Mouse (Mus musculus): ENCODE measurements around the gene Rtl5. TPM values are rescaled to one million over a fixed set of nuclear protein-coding genes. Genes with fewer than 3 reads are reported as not detected.
A peak's percentile ranks its signal among the peaks of the same experiment; 100 is the strongest.

The Rtl5 gene
- total and polyA plus RNA-seq, 2 experiments = 0.74 to 0.97 TPM

DNA sequence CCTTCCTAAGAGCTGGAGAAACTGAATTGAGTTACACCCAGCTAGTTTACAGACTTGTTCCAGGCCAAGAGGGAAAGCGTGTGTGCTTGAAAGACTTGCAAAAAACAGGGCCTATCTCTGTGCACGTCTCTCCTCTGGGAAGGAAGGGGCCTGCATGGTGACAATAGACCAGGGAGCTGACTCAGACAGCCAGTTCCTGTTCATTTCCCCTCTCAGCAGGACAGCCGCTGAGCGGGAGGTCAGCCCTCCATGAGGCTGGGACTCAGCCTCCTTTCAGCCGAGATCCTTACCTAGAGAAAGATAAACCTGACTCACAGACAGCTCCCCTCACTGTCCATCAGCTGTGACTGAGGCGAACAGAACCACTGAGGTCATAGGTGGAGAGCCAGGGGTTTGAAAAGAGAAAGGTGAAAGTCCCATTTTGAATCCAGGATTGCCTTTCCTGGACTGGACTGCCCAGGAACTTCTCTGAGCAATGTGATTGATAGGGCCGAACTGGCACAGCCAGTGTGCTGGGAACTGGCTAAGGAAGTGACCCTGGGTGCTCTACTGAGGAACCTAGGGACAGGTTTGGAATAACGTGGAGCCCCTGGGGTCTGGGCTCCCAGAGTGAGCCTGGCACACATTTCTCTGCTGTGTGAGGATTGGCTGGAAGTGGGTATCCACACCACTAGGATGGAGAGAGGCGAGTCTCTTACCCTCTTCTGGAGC, 53.7 kb downstream of the Rtl5 start:
- Histone ChIP-seq H3K36me3 (ENCODE audit: control insufficient read depth, insufficient read depth, low read length) (no peaks in the 10 kb centered on the region), H3K27me3 (ENCODE audit: control insufficient read depth, insufficient read depth, low read length) (no peaks in the 10 kb centered on the region), H3K4me3 (ENCODE audit: insufficient read depth, low read depth, low read length) (peak overlapping the region; percentile 37; the same call in 1 of the 2 replicates), H3K79me2 (ENCODE audit: control insufficient read depth, insufficient read depth, low read length) (no peaks in the 10 kb centered on the region), H3K9ac (ENCODE audit: low read depth, low read length) (no peak overlapping the region), H3K4me1 (ENCODE audit: control insufficient read depth, insufficient read depth, low read length) (no peaks in the 10 kb centered on the region), H3K27ac (replicated peaks; ENCODE audit: insufficient read depth, low read depth, low read length) (peak overlapping the region; percentile 44)
- no peak for DNase-seq (ENCODE audit: extremely low read depth, low read depth, low spot score)
- TF ChIP-seq POLR2A (IDR thresholded peaks at IDR 0.05; ENCODE audit: extremely low read depth, insufficient read depth, low read length) (no peak), CTCF (IDR thresholded peaks at IDR 0.05; ENCODE audit: low read depth, low read length) (no peak)
- WGBS = 50% methylated on average over 9 of the region's 9 CpGs

Other genes with a start within 250 kb of the Rtl5 start
- gene Nhsl2, start 221.9 kb downstream of the Rtl5 start, total RNA-seq (2014; rRNA removed) = 0.46 and 0.54 TPM in 2 replicates
- gene Nhsl2, start 221.9 kb downstream of the Rtl5 start, polyA plus RNA-seq (2012; rRNA removed) = 0.15 and 0.27 TPM in 2 replicates
- 6.8 and 14.0 TPM in 2 replicates for gene Pin4, start 48.1 kb upstream of the Rtl5 start, total RNA-seq (2014; rRNA removed)
- 2.2 and 3.8 TPM in 2 replicates for gene Pin4, start 48.1 kb upstream of the Rtl5 start, polyA plus RNA-seq (2012; rRNA removed)
- 0.28 and 0.34 TPM in 2 replicates for gene Ercc6l, start 85.8 kb upstream of the Rtl5 start, total RNA-seq (2014; rRNA removed)
- gene Ercc6l, start 85.8 kb upstream of the Rtl5 start, polyA plus RNA-seq (2012; rRNA removed) = 0.04 and 0.06 TPM in 2 replicates
- 619 and 632 TPM in 2 replicates for gene Rps4x, start 118.1 kb upstream of the Rtl5 start, total RNA-seq (2014; rRNA removed)
- gene Rps4x, start 118.1 kb upstream of the Rtl5 start, polyA plus RNA-seq (2012; rRNA removed) = 187 and 189 TPM in 2 replicates
- not detected in 2 replicates for gene Cited1, start 180.9 kb upstream of the Rtl5 start, total RNA-seq (2014; rRNA removed)
- gene Cited1, start 180.9 kb upstream of the Rtl5 start, polyA plus RNA-seq (2012; rRNA removed) = 0.14 TPM in 1 of 2 replicates, not detected in the other